In the genomic region with DNA sequence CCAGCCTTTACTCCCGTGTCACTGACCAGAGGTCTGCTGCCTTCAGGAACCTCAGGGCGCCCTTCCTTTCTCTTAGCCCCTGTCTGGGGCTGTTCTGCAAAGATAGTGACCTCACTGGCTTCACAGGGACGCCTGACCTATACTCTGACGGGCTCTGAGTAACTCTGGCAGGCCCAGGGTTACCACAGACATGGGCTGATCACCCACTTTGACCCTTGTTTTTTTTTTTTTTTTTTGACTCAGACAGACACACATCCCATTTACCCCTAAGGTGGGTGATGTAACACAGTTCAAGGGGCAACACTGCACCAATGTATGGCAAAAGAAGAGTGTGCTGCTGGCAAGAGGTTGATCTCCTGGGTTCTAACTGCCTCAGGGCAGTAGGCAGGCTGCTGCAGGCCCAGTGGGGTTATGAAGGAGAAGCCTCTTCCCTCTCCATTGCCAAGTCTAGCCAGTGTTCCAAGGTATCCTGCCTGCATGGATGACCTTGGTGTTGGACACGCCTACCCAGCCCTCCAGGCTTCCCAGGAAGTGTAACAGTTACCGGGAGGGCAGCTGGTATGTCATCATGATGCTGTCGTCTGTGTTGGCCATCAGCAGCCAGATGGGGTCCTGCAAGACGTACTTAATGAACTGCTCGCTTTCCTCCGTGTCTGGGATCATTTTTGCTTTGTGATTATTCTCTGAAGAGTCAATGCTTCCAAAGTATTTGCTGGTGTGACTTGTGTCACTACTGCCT, we compare ENCODE assay signal across 22 mouse cellular contexts. TPM values are rescaled to one million over a fixed set of nuclear protein-coding genes. Genes with fewer than 3 reads are reported as not detected.
A peak's percentile ranks its signal among the peaks of the same experiment; 100 is the strongest.
DNase-seq lines count a peak whose midpoint lies in the region; ATAC-seq lines count a peak whose summit lies in the region.
"Had no signal": no experiment of that assay in that cellular context is flagged by ENCODE, and none has a peak within 500 bp of the region (broad histone marks: within the 10 kb centered on the region; RNA-seq: fewer than 3 reads in every experiment).

No protein-coding gene starts in this region.

- no peaks in the 10 kb centered on the region for H3K27me3 ChIP-seq in liver, embryonic 13.5 days
- 0 out of 2 replicates have a peak, but pooled peaks cover 2% of the 10 kb centered on the region for H3K27me3 ChIP-seq in liver, embryonic 12.5 days (replicated peaks)
- H3K27me3 ChIP-seq: embryonic facial prominence, embryonic 12.5 days; heart, embryonic 12.5 days had no signal

- no peaks in the 10 kb centered on the region for H3K9me3 ChIP-seq in liver, embryonic 13.5 days (replicated peaks)
- no peaks in the 10 kb centered on the region for H3K9me3 ChIP-seq in liver, embryonic 12.5 days (replicated peaks)
- H3K9me3 ChIP-seq: embryonic facial prominence, embryonic 12.5 days; heart, embryonic 12.5 days had no signal

- peak; percentile 80 for DNase-seq in heart, adult 11 months
- DNase-seq in heart, adult 18-20 months = no peak
- no peak for DNase-seq in liver, embryonic 13.5 days
- DNase-seq in adrenal gland, postnatal 25 days = peak; percentile 61
- DNase-seq in thymus, adult 18-20 months = no peak
- no peak for DNase-seq in gastrocnemius, postnatal 10 days
- no peak for DNase-seq in frontal cortex, postnatal 36 days (ENCODE audit: low spot score in 2 of 2)
- DNase-seq: cerebellum, postnatal 10 days; heart, postnatal 36 days; kidney, adult 8-10 months; layer of hippocampus, adult 9-11 months; left cerebral cortex, postnatal 4 days; lung, adult 18-20 months; lung, postnatal 14 days; thymus, postnatal 14 days had no signal

- peak; percentile 21; the same call in 1 of the 2 replicates for ATAC-seq in liver, embryonic 13.5 days (ENCODE audit: low read depth)
- no peak for ATAC-seq in liver, embryonic 12.5 days
- ATAC-seq: forebrain, embryonic 16.5 days had no signal

- peaks cover 12% of the 10 kb centered on the region; the same call in 1 of the 2 replicates for H3K36me3 ChIP-seq in liver, embryonic 13.5 days
- H3K36me3 ChIP-seq in liver, embryonic 12.5 days = peaks cover 18% of the 10 kb centered on the region

- 49% methylated on average over 10 of the region's 10 CpGs for WGBS in liver, embryonic 13.5 days (ENCODE audit: insufficient replicate concordance)
- WGBS in liver, embryonic 12.5 days (ENCODE audit: insufficient replicate concordance) = 52% methylated on average over 10 of the region's 10 CpGs

- no peak overlapping the region for H3K4me2 ChIP-seq in liver, embryonic 13.5 days
- no peak overlapping the region for H3K4me2 ChIP-seq in liver, embryonic 12.5 days
- H3K4me2 ChIP-seq: embryonic facial prominence, embryonic 12.5 days; heart, embryonic 12.5 days had no signal

- 0 out of 2 replicates have a peak, but pooled peaks cover 7% of the 10 kb centered on the region for H3K4me1 ChIP-seq in liver, embryonic 13.5 days (replicated peaks)
- H3K4me1 ChIP-seq in liver, embryonic 12.5 days = no peaks in the 10 kb centered on the region

- H3K9ac ChIP-seq in liver, embryonic 13.5 days = no peak overlapping the region
- no peak overlapping the region for H3K9ac ChIP-seq in liver, embryonic 12.5 days
- H3K9ac ChIP-seq: embryonic facial prominence, embryonic 12.5 days; heart, embryonic 12.5 days had no signal

- H3K4me3 ChIP-seq in liver, embryonic 13.5 days (replicated peaks) = no peak overlapping the region
- H3K4me3 ChIP-seq in liver, embryonic 12.5 days = no peak overlapping the region
- H3K4me3 ChIP-seq: embryonic facial prominence, embryonic 12.5 days; erythroblast, embryonic 14.5 days; heart, embryonic 12.5 days; left cerebral cortex, adult 2 months had no signal

- H3K27ac ChIP-seq in liver, embryonic 13.5 days = no peak overlapping the region
- no peak overlapping the region for H3K27ac ChIP-seq in liver, embryonic 12.5 days
- H3K27ac ChIP-seq: embryonic facial prominence, embryonic 12.5 days; left cerebral cortex, adult 2 months had no signal

RNA-seq across cellular contexts. Expression of gene Hes6, which starts 6.2 kb away (rescaled TPM):
- total RNA-seq in heart, adult 18-20 months (2021) = 10 to 100 TPM; 21.6 to 23.0 TPM
- polyA plus RNA-seq in liver, embryonic 13.5 days (2015; fragmentation: Nextera tagmentation; extraction: Ambion mirVana) = 21.9 and 22.5 TPM in 2 replicates
- 31.9 and 32.4 TPM in 2 replicates for polyA plus RNA-seq in liver, embryonic 12.5 days (2016; fragmentation: Nextera tagmentation; extraction: Ambion mirVana)
- total RNA-seq in adrenal gland, postnatal 25 days (2021) = 160 and 211 TPM in 2 replicates
- total RNA-seq in gastrocnemius, postnatal 10 days (2021) = 10 to 100 TPM; 19.8 to 21.4 TPM

RNA-seq across cellular contexts. Expression of gene Ilkap, which starts 21.4 kb away (rescaled TPM):
- 10 to 100 TPM; 46.9 to 51.0 TPM for total RNA-seq in heart, adult 18-20 months (2021)
- polyA plus RNA-seq in liver, embryonic 13.5 days (2015; fragmentation: Nextera tagmentation; extraction: Ambion mirVana) = 86.5 and 95.8 TPM in 2 replicates
- 107 TPM in 2 replicates for polyA plus RNA-seq in liver, embryonic 12.5 days (2016; fragmentation: Nextera tagmentation; extraction: Ambion mirVana)
- 108 and 115 TPM in 2 replicates for total RNA-seq in adrenal gland, postnatal 25 days (2021)
- 10 to 100 TPM; 48.2 to 49.3 TPM for total RNA-seq in gastrocnemius, postnatal 10 days (2021)

RNA-seq across cellular contexts. Expression of gene Per2, which starts 39.1 kb away (rescaled TPM):
- 1 to 10 TPM; 4.7 to 5.6 TPM for total RNA-seq in heart, adult 18-20 months (2021)
- polyA plus RNA-seq in liver, embryonic 13.5 days (2015; fragmentation: Nextera tagmentation; extraction: Ambion mirVana) = 1.4 and 2.5 TPM in 2 replicates
- polyA plus RNA-seq in liver, embryonic 12.5 days (2016; fragmentation: Nextera tagmentation; extraction: Ambion mirVana) = 2.9 and 3.1 TPM in 2 replicates
- total RNA-seq in adrenal gland, postnatal 25 days (2021) = 37.4 and 37.5 TPM in 2 replicates
- total RNA-seq in gastrocnemius, postnatal 10 days (2021) = 1 to 10 TPM; 4.9 to 6.8 TPM

RNA-seq across cellular contexts. Expression of gene Erfe, which starts 53.8 kb away (rescaled TPM):
- not detected for total RNA-seq in heart, adult 18-20 months (2021)
- polyA plus RNA-seq in liver, embryonic 13.5 days (2015; fragmentation: Nextera tagmentation; extraction: Ambion mirVana) = 4.5 and 4.7 TPM in 2 replicates
- 6.4 and 7.8 TPM in 2 replicates for polyA plus RNA-seq in liver, embryonic 12.5 days (2016; fragmentation: Nextera tagmentation; extraction: Ambion mirVana)
- 2.7 and 5.9 TPM in 2 replicates for total RNA-seq in adrenal gland, postnatal 25 days (2021)
- 1 to 10 TPM; 1.1 to 1.3 TPM for total RNA-seq in gastrocnemius, postnatal 10 days (2021)
- total RNA-seq: heart, postnatal 36 days; neutrophil, adult 5-6 weeks had no signal

Comparison
In these comparisons a context has a peak if more than half of its experiments do, and no peak if none do; other contexts are left out.
1. DNase-seq: peak in heart, adult 11 months (single experiment) and adrenal gland, postnatal 25 days (single experiment); none in heart, adult 18-20 months (0 of 2), liver, embryonic 13.5 days (single experiment), thymus, adult 18-20 months (0 of 2), gastrocnemius, postnatal 10 days (single experiment) and frontal cortex, postnatal 36 days (0 of 2).